Mouse (Mus musculus): ENCODE results near the gene Rapgef2.

The Rapgef2 gene

DNA sequence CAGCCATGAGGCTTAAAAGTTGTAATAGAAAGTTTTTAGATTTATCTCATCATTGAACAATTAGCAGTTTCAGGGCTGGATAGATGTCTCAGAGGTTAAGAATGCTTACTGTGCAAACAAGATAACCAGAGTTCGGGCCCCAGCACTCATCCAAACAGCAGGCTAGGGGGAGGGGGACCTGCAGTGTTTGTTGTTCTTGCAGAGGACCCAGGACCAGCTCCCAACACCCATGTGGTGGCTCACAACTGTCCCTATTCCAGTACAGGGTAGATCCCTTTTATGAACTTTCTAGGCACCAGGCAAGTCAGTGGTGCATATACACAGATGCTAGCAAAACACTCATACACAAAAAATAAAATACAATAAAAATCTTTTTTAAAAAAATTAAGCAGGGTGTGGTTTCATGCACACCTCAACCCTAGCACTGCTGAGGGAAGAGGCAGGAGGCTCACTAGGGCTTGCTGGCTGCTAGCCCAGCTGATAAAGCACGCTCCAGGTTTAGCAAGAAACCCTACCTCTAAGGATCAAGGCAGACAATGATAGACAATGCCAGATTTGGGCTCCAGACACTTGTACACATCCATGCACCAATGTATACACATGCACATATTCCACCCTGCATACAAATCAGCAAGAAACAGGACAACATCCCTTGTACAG, 118.0 kb downstream of the Rapgef2 start:
- no peak for DNase-seq (ENCODE audit: low spot score in 2 of 2)

DNA sequence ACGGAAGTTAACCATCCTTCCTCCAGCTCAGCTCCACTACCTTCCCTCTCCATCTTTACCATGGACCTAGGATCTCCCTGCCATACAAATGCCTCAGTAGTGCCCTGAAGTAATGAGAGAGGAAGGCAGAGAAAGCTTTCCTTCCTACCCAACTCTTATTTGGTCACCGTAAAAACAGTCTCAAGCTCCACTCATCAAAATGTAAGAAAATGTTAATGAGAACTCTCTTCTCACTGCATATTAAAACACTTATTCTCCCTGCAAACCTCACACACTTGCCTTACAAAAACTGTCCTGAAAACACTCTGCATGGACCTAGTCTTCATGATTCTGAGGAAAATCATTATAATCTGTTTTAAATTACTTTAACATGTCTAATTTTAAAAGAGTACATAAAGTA, 118.7 kb downstream of the Rapgef2 start:
- DNase-seq (ENCODE audit: low spot score in 2 of 2): no peak

DNA sequence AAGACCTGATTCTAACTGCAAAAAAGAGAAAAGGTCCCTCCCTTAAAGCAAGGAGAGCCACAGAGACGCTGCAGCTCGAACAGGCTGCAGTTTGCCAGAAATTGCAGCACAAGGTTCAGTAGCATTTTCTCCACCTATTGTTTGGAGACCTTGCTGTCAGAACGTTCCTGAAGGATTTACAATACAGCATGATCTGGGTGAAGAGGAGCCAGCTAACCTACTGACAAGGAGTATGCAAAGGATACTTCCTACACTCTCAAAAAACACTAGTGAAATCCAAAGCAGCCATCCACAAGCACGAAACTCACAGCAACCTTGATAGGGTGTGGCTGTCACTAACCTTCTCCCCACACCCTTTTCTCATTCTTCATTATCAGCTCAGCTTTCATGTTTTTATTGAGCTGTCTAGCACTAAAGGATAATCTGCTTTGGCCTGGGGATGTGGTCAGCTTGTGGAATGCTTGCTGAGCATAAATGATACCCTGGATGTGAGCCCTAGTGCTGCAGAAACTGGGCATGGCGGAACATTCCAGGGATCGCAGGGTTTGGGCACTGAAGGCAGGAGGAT, 124.4 kb downstream of the Rapgef2 start:
- no peak for DNase-seq (ENCODE audit: low spot score in 2 of 2)

DNA sequence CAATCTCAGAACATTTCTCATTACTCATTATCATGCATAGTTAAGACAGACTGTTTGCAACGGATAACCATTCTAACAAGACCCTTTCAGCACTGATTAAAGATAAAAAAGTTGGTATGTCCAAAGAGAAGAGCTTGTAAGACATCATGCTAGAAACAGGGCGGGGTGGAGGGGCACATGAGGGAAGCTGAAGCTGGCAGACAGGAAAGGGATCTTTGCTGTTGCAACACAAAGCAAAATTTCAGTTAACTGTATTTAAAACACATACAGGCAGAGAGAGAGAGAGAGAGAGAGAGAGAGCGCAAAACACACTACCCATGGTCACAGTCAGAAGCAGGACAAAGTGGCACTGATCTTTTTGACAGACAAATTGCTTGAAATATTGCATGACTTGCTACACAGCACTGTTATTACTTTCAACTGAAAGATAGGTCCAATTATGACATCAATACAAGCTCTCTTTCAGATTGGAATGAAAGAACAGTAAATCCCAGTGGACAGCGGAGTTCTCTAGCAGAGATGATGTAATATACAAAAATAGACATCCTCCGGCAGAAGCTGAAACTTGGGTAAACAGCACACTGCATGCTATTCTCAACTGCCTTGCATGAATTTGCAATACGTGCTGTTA, 125.1 kb downstream of the Rapgef2 start:
- no peak for DNase-seq (ENCODE audit: low spot score in 2 of 2)

DNA sequence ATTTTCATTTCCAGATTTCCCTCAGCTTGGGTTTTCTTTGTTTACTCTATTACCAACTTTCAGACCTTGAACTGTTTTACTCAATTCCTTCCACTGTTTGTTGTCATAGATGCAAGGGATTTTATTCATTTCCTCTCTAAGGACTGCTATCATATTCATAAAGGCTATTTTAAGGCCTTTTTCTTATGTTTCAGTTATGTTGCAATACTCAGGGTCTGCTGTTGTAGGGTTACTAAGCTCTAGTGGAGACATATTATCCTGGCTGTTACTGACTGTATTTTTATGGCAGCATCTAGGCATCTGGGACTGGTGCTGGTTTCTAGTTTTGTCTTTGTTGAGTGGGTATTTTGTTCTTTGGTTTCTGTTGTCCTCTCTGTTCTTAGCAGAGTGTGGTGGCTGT, 128.1 kb downstream of the Rapgef2 start:
- no peak for DNase-seq (ENCODE audit: low spot score in 2 of 2)

DNA sequence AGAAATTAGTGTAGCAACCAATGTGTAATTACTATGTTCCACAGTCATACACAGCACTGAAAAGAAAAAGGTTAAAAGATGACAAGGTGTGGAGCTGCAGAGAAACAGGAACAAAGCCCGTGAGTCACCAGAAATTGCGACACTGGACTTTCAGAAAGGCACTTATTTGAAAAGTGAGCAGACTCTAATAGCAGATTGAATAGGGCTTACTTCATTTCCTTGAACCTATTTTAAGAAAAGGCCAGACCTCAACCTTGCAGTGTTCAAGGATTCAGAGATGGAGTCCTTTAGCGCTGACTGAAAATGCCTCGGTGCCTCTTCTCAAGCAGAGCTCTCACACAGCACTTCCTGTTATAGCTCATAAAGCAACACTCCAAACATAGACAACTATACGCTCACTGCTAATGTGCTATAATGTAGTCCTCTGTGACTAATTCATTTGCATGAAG, 133.3 kb downstream of the Rapgef2 start:
- DNase-seq (ENCODE audit: low spot score in 2 of 2): no peak

DNA sequence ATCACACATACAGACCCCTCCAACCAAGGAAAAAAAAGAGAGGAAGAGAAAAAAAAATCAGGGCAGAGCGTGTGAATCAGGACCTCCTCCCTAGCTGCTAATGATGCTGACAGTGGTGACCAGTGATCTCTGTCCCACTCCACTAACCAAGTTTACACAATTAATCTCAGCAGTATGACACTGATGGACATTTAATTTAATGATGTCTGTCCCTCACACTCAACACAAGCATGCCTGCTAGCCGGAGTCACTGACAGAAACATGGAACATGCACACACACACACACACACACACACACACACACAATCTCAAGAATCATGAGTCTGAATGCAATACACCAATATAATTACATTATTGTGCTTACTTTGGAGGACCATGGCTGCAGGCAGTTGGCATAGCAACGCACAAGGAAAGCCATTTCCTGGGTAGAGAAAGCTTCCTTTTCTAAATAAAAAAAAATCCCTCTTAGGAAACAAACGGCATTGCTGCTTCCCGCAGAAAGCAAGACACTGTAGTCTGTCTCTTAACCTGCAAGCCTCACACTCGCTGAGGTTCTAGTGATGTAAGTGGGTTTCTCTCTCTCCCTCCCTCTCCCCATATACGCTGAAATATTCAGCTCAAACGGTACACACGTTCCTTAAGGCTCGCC, 140.8 kb downstream of the Rapgef2 start:
- no peak for DNase-seq (ENCODE audit: low spot score in 2 of 2)

DNA sequence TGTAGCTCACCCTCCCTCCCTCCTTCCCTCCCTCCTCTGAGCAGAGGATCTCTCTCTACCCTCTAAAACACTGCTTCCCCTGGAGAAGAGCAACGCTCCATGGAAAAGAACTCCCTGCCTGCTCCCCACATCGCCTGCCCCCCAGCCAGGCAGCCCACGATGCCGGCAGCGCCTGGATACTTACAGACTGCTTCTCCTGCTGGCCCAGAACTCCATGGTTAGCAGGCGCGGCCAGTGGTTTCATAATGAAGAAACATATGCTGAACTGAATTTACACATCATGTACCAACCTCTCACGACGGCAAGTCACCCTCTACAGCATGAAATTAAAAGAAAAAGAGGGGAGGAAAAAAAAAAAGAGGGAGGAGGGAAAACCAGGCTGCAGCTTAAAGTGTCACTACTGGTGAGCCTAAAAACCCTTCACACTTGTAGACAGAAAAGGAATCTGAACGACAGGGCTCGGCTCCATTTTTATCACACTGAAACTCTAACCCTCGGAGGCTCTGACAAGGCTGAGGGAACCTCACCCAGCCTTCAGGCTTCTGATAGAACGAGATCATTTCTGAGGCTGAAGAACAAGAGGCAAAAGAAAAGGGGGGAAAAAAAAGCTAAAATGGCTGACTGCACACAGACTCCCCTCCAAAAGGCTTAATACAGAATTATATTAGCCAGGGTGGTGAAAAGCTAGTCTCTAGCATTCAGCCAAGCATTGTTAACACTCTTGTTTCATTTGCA, 141.5 kb downstream of the Rapgef2 start:
- DNase-seq (ENCODE audit: low spot score in 2 of 2): peak in 1 of 2 experiments; percentile 36

DNA sequence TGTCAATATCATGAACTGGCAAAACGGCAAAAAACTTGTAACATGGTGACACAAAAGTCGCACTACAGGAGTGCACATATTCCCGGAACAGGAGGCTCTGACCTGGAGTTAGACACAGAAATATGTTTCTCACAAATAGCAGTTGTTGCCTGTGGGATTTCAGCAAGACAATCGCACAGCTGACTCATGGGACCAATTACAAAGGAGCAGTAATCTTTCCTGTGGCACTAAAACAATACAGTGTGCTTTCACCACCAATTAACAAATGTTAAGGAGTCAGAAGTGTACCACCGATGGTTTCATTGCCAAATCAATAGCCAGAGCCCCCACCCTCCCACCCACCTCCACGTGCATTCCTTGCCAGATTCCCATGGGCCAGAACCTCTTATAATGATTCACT, 142.2 kb downstream of the Rapgef2 start:
- DNase-seq (ENCODE audit: low spot score in 2 of 2): no peak

DNA sequence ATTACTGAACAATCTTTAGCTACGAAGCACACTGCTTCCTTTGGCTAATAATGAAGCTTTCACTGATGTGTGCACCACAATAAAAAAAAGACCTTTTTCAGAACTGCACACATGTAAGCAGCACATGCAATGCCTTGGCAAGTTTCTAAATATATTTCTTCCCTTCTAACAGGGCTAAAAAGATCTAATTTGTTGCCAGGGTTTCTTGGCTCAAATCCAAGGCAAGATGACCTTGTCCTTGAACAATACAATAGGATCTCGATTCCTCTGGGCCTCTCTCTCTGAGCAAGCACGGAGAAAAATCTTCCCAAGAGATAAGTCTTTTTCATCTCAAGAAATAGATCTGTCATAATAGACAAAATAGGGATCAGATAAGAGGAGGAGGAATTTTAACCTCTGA, 147.1 kb downstream of the Rapgef2 start:
- DNase-seq (ENCODE audit: low spot score in 2 of 2): no peak

DNA sequence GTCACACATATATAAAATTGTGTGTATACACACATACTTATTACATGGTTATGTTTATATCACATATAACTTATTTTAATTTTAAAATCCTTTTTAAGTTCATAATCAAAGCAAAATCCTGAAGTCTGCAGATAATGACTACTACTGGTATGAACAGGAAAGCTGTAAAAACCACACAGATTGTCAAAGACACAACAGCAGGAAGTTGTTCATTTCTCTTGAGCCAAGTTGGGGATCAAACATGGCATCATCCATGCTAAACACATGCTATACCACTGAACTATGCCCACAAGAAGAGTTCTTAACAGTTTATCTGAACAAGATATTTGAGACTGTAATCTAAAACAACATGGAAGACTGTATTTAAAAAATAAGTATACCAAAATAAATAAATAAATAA, 147.7 kb downstream of the Rapgef2 start:
- DNase-seq (ENCODE audit: low spot score in 2 of 2): no peak

DNA sequence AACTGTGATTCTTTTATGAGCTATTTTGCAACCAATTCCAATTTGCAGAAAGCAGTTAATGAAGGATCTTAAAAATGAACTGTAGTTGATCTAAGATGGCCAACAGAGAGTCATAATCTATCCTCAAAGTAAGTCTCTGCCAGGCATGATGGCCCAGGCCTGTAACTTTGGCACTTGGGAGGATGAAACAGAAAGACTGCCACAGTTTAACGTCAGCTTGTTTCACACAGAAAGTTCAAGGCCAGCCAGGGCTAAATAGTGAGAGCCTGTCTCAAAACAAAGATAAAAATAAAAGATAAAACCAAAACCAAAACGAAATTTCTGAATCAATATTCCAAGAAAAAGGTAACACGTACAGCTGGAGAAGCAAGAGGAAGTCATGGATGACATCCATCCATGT, 155.3 kb downstream of the Rapgef2 start:
- no peak for DNase-seq (ENCODE audit: low spot score in 2 of 2)

DNA sequence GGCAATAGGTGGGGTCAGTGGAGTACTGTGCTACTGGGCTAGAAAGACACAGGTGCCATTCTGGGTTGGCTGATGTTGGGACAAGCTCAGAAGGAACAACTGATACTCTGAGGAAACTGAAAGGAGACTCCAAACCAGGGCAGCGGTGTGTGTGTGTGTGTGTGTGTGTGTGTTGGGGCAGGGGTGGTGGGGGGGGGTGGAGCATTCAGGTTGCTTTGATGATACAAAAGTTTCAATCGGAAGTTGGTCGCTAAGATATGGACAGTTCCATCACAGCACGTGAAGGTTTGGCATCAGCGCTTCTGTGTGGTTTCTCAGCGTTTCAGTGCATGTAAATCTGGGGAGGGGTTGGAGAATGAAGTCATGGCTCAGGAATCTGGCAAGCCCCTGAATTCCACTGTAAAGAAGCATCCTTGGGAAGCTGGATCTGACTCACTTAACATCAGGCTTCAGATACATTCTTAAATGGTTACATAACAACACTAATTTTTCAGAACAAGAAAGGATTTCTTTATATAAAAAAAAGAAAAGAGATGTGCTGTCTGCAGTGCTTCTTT, 157.2 kb downstream of the Rapgef2 start:
- DNase-seq (ENCODE audit: low spot score in 2 of 2): no peak

DNA sequence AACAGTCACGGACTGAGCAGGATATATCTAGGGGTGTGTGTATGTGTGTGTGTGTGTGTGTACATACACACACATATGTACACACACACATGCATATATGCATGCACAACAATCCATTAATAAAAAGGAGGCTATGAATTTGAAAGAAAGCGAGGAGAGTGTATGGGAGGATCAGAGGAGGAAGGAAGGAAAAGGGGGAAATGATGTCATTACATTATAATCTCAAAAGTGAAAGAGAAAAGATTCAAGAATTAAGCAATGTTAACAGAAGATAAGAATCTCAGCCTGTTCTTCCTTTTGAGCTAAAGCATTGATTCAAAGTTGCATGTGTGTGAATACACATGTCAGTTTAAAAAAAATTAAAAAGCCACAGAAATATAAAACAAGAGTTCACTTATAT, 158.5 kb downstream of the Rapgef2 start:
- DNase-seq (ENCODE audit: low spot score in 2 of 2): no peak

DNA sequence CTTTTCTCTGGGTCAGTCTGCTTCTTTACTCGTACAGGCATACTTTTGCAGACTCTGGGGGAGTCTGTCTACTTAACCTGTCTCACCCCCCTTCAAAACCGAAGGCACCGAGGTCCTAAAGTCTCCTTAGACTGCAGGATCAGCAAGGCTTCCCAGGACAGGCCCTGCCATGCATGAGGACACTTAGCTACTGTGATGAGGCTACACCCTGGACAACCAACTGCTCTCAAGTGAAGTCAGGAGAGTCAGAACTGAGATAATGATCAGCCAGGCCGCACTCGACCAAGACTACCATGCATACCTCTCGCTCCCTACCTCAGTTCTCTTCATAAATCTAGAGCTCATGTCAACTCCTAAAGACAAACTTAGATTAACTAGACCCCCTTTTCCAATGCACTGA, 159.5 kb downstream of the Rapgef2 start:
- no peak for DNase-seq (ENCODE audit: low spot score in 2 of 2)

DNA sequence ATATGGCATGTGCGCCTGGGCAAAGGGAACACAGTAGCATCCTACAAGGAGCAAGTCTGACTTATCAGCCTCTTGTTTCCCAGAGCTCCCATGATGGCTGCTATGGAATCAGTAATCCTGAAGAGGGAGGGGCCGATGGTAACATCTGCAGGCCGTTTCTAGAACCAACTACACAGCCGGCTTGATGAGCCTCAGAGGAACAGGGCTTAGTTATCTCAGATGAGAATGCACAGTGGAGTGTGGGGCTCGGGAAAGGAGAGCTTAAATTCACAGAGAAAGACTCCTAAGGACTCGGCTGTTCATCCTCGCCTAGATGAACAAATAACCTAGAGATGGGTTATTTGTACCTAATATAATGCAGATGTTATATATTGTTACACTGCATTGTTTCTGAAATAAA, 164.9 kb downstream of the Rapgef2 start:
- DNase-seq (ENCODE audit: low spot score in 2 of 2): no peak

DNA sequence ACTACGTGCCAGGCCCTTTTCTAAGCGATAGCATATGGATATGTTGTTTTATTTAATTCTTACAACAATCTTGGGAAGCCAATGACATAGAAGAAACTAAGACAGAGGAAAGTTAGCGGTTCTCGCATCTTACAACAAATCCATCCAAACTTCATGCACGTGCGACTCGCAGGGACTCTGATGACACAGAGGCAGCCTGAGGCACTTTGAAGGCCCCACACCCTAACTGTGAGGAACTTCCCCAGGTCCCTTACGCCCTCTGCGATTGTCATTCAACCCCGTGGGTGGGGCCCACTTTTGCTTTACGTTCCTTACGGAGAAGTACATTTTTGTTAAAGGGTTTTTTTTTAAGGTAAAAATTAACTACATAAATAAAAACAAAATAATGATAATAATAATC, 166.3 kb downstream of the Rapgef2 start:
- no peak for DNase-seq (ENCODE audit: low spot score in 2 of 2)

DNA sequence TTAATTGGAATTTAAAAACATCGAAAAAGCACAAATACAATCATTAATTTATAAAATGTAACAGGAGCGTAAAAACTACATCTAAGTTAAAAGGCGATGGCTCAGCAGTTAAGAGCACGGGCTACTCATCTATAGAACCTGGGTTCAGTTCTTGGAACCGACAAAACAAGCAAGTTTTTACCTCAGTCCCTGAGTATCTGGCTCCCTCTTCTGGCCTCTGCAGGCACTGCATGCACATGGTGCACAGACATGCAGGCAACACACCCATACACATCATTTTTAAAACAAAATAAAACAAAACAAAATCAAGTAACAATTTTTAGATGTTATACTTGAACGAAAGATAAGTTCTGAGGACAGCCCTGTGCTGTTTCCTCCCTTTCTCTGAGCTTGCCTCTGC, 176.2 kb downstream of the Rapgef2 start:
- no peak for DNase-seq (ENCODE audit: low spot score in 2 of 2)

DNA sequence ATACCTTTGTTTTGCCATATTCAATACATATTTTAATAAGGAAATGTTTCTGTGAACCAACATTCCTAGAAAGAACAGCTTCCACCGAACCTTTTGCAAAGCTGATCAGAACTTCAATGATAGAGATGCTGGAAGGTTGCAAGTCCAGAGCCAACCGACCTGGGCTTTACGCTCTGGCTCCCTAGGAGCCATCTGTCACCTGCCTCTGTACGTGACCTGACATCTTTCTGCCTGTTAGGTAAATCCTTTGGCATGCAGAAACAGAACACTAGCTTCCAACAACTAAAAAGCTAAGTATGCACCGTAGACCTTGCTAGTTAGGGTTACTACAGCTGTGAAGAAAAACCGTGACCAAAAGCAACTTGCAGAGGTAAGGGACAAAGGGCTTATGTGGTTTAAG, 178.1 kb downstream of the Rapgef2 start:
- no peak for DNase-seq (ENCODE audit: low spot score in 2 of 2)

DNA sequence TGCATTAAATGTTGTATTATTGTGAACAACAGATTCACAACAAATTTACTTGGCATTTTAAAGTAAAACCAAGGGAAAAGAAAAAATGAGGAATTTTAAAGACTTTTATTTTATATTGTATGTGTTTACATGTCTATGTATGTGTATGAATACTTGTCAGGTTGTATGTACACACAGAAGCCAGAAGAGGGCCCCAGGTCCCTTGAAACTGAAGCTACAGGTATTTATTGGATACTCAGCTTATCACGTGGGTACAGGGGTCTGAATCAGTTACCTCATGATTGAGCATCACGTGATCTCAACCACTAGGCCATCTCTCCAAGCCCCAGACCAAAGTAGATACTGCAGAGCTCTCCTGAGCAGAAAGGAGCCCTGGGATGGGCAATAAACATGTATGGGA, 180.0 kb downstream of the Rapgef2 start:
- DNase-seq (ENCODE audit: low spot score in 2 of 2): no peak

DNA sequence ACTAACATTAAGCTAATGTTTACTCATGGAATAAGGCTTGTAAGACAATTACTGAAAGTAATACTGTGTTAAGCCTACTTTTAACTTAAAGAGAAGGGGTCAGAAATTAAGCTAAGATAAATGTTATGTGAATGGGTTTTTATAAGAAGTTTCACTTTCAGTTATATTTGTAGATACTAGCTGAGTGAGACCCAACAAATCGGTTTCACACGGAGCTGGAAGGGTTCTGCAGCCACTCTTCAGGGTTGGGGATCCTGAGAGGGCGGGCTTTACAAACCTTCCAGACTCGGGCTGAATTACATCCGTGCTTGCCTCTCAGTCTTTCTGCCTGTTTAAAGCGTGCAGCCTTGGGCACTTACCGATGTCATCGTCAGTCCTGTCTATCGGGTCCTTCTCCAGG, 182.7 kb downstream of the Rapgef2 start:
- no peak for DNase-seq (ENCODE audit: low spot score in 2 of 2)

DNA sequence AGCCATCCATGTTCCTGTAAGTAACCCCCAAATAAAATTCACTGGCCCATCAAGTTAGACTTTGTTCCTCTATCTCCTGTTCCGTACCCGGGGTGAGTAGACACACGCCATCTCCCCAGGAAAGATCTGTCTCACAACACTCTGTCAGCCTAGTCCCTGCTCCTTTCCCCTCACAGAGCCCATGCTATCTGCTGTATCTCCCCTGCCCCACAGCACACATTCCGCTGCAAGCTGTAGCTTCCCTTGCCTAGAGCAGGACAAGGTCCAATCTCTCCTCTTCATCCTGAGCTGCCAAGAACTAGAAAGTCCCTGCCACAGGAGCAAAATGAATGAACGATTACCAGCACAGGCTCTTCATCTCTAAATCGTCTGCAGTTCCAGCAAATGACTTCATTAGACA, 184.6 kb downstream of the Rapgef2 start:
- DNase-seq (ENCODE audit: low spot score in 2 of 2): no peak
